Mouse (Mus musculus) frontal cortex, postnatal 36 days (tissue): ENCODE results near the gene Ccs.

Experiments
- DNase-seq, 2 experiments: peaks; one replicate each; pipeline ENCODE4 v3.0.0; 2022; ENCODE audit warnings: low spot score in 2 of 2

The Ccs gene

GRCm38 (mm10) chr19:4782891-4783290, 56.2 kb downstream of the Ccs start:
- no peak for DNase-seq
